Mouse (Mus musculus): ENCODE measurements at regions not wholly inside any gene's neighbourhood (a gene's known extent, or its start where the extent isn't known, plus 50 kb on each side); places are given as distances from the start of the nearest gene placed in this dataset.

GRCm38 (mm10) chr12:106872966-106873730, 615.3 kb upstream of the 3110018I06Rik start:
- no peak for DNase-seq (ENCODE audit: low read depth)

GRCm38 (mm10) chr12:106890319-106890718, 598.1 kb upstream of the 3110018I06Rik start:
- DNase-seq (ENCODE audit: low read depth): no peak

GRCm38 (mm10) chr12:106894061-106894460, 594.4 kb upstream of the 3110018I06Rik start:
- DNase-seq (ENCODE audit: low read depth): no peak

- DNase-seq (ENCODE audit: low read depth): no peak
Measured at GRCm38 (mm10) chr12:106904202-106904601, 584.2 kb upstream of the 3110018I06Rik start.

- DNase-seq (ENCODE audit: low read depth): no peak
Measured at GRCm38 (mm10) chr12:106912782-106913181, 575.6 kb upstream of the 3110018I06Rik start.

GRCm38 (mm10) chr12:106922571-106922991, 565.9 kb upstream of the 3110018I06Rik start:
- no peak for DNase-seq (ENCODE audit: low read depth)

- no peak for DNase-seq (ENCODE audit: low read depth)
Measured at GRCm38 (mm10) chr12:106928389-106928788, 560.0 kb upstream of the 3110018I06Rik start.

GRCm38 (mm10) chr12:106929161-106929560, 559.3 kb upstream of the 3110018I06Rik start:
- DNase-seq (ENCODE audit: low read depth): no peak

GRCm38 (mm10) chr12:106931591-106931990, 556.8 kb upstream of the 3110018I06Rik start:
- no peak for DNase-seq (ENCODE audit: low read depth)

GRCm38 (mm10) chr12:106939381-106939780, 549.1 kb upstream of the 3110018I06Rik start:
- no peak for DNase-seq (ENCODE audit: low read depth)

- DNase-seq (ENCODE audit: low read depth): no peak
Measured at GRCm38 (mm10) chr12:106943874-106944273, 544.6 kb upstream of the 3110018I06Rik start.

GRCm38 (mm10) chr12:106952621-106953020, 535.8 kb upstream of the 3110018I06Rik start:
- DNase-seq (ENCODE audit: low read depth): no peak

- DNase-seq (ENCODE audit: low read depth): peak; percentile 37
Measured at GRCm38 (mm10) chr12:106955778-106956177, 532.7 kb upstream of the 3110018I06Rik start.

- DNase-seq (ENCODE audit: low read depth): no peak
Measured at GRCm38 (mm10) chr12:106956266-106956665, 532.2 kb upstream of the 3110018I06Rik start.

- no peak for DNase-seq (ENCODE audit: low read depth)
Measured at GRCm38 (mm10) chr12:106961991-106962390, 526.4 kb upstream of the 3110018I06Rik start.

GRCm38 (mm10) chr12:106963762-106964161, 524.7 kb upstream of the 3110018I06Rik start:
- peak; percentile 32 for DNase-seq (ENCODE audit: low read depth)

GRCm38 (mm10) chr12:106969873-106970272, 518.6 kb upstream of the 3110018I06Rik start:
- no peak for DNase-seq (ENCODE audit: low read depth)

GRCm38 (mm10) chr12:106992421-106992820, 496.0 kb upstream of the 3110018I06Rik start:
- DNase-seq (ENCODE audit: low read depth): no peak

GRCm38 (mm10) chr12:106993011-106993410, 495.4 kb upstream of the 3110018I06Rik start:
- DNase-seq (ENCODE audit: low read depth): no peak

- peak; percentile 3 for DNase-seq (ENCODE audit: low read depth)
Measured at GRCm38 (mm10) chr12:107010995-107011786, 477.2 kb upstream of the 3110018I06Rik start.

GRCm38 (mm10) chr12:107016801-107017200, 471.6 kb upstream of the 3110018I06Rik start:
- no peak for DNase-seq (ENCODE audit: low read depth)

GRCm38 (mm10) chr12:107021806-107022205, 466.6 kb upstream of the 3110018I06Rik start:
- DNase-seq (ENCODE audit: low read depth): no peak

GRCm38 (mm10) chr12:107026821-107027220, 461.6 kb upstream of the 3110018I06Rik start:
- no peak for DNase-seq (ENCODE audit: low read depth)

All from NIH3T3 (cell line).